Mouse (Mus musculus) heart, postnatal 25 days (tissue): ENCODE data around the gene Nr2f1. TPM values are rescaled to one million over a fixed set of nuclear protein-coding genes. Genes with fewer than 3 reads are reported as not detected.
"Not testable (repeated sequence)": the region's sequence is repeated elsewhere in the genome, so short reads cannot be mapped to it uniquely, and the experiment has no call there.

Experiments used
- DNase-seq: peaks from one replicate; pipeline ENCODE4 v3.0.0; 2022; ENCODE audit warnings: low spot score
- intact Hi-C: fragments of 180-260 bp; cut with DNase I; formaldehyde crosslinking; loops from one replicate; pipeline ENCODE4 v1.15.1; 2025
- total RNA-seq, 2 experiments: library from RNA; stranded (reverse); gene quantifications; 2 replicates each; pipeline ENCODE4 v1.2.3; 2021

Gene Nr2f1
- total RNA-seq, result 1 to 10 TPM; 2.3 to 2.9 TPM

- DNase-seq, result no peak
- intact Hi-C loops, result loop anchor here (5.0 to 10.0 kb wide), 6 partner anchors 37 to 1155 kb away; partner anchors contain the start of genes 2210408I21Rik and Slf1
Observed at GRCm38 (mm10) chr13:78199642-78200160, at the start of gene Nr2f1. Nr2f1 (minus strand) TSS chr13:78199757.

GRCm38 (mm10) chr13:78221680-78222079 is 22.1 kb upstream of the Nr2f1 start:
- intact Hi-C loops, result no loop called here
- DNase-seq, result no peak

- intact Hi-C loops, DNase-seq: not testable (repeated sequence)
Observed at GRCm38 (mm10) chr13:78220238-78220637, 20.7 kb upstream of the Nr2f1 start.

GRCm38 (mm10) chr13:78215223-78215622 is 15.7 kb upstream of the Nr2f1 start:
- no peak for DNase-seq

GRCm38 (mm10) chr13:78213155-78213554 is 13.6 kb upstream of the Nr2f1 start:
- DNase-seq, result no peak
- intact Hi-C loops, result no loop called here

More at GRCm38 (mm10) chr13:78215223-78215622, 15.7 kb upstream of the Nr2f1 start:
- intact Hi-C loops, result no loop called here

- intact Hi-C loops, result no loop called here
- DNase-seq, result no peak
Observed at GRCm38 (mm10) chr13:78212111-78212510, 12.6 kb upstream of the Nr2f1 start.

GRCm38 (mm10) chr13:78211231-78212010 is 11.9 kb upstream of the Nr2f1 start:
- intact Hi-C loops, result no loop called here
- no peak for DNase-seq

- intact Hi-C loops, result no loop called here
- no peak for DNase-seq
Observed at GRCm38 (mm10) chr13:78210748-78211089, 11.2 kb upstream of the Nr2f1 start.

GRCm38 (mm10) chr13:78210029-78210747 is 10.6 kb upstream of the Nr2f1 start:
- intact Hi-C loops, result no loop called here
- DNase-seq, result no peak

GRCm38 (mm10) chr13:78209611-78210028 is 10.1 kb upstream of the Nr2f1 start:
- DNase-seq, result no peak
- intact Hi-C loops, result loop anchor here (10.0 kb wide), 3 partner anchors 345 to 1165 kb away; partner anchors contain the start of genes 2210408I21Rik and Slf1

GRCm38 (mm10) chr13:78208689-78209410 is 9.3 kb upstream of the Nr2f1 start:
- intact Hi-C loops, result loop anchor here (10.0 kb wide), 3 partner anchors 344 to 1164 kb away; partner anchors contain the start of genes 2210408I21Rik and Slf1
- DNase-seq, result no peak

GRCm38 (mm10) chr13:78207796-78208645 is 8.5 kb upstream of the Nr2f1 start:
- DNase-seq, result no peak
- intact Hi-C loops, result loop anchor here (10.0 kb wide), 3 partner anchors 343 to 1163 kb away; partner anchors contain the start of genes 2210408I21Rik and Slf1

- intact Hi-C loops, result loop anchor here (10.0 kb wide), 3 partner anchors 342 to 1162 kb away; partner anchors contain the start of genes 2210408I21Rik and Slf1
- DNase-seq, result no peak
Observed at GRCm38 (mm10) chr13:78206891-78207430, 7.4 kb upstream of the Nr2f1 start.

GRCm38 (mm10) chr13:78205426-78205825 is 5.9 kb upstream of the Nr2f1 start:
- DNase-seq, result no peak
- intact Hi-C loops, result loop anchor here (10.0 kb wide), 3 partner anchors 341 to 1161 kb away; partner anchors contain the start of genes 2210408I21Rik and Slf1

- intact Hi-C loops, result loop anchor here (5.0 to 10.0 kb wide), 6 partner anchors 41 to 1159 kb away; partner anchors contain the start of genes 2210408I21Rik and Slf1
- no peak for DNase-seq
Observed at GRCm38 (mm10) chr13:78203348-78204061, 3.9 kb upstream of the Nr2f1 start.

GRCm38 (mm10) chr13:78202574-78203347 is 3.2 kb upstream of the Nr2f1 start:
- DNase-seq, result no peak
- intact Hi-C loops, result loop anchor here (5.0 to 10.0 kb wide), 6 partner anchors 40 to 1158 kb away; partner anchors contain the start of genes 2210408I21Rik and Slf1
